Mouse (Mus musculus) layer of hippocampus, adult 18-20 months (tissue): ENCODE data around the gene Fn1. TPM values are rescaled to one million over a fixed set of nuclear protein-coding genes. Genes with fewer than 3 reads are reported as not detected.

ENCODE experiments used
- DNase-seq, 2 experiments: peaks; one replicate each; pipeline ENCODE4 v3.0.0; 2022; ENCODE audit warnings: low spot score in 2 of 2
- total RNA-seq, 2 experiments: library from RNA; stranded (reverse); gene quantifications; 2 replicates each; pipeline ENCODE4 v1.2.3; 2021

Fn1 gene
- total RNA-seq, 2 experiments from 2014 or later, result 35.2 to 39.9 TPM

DNA sequence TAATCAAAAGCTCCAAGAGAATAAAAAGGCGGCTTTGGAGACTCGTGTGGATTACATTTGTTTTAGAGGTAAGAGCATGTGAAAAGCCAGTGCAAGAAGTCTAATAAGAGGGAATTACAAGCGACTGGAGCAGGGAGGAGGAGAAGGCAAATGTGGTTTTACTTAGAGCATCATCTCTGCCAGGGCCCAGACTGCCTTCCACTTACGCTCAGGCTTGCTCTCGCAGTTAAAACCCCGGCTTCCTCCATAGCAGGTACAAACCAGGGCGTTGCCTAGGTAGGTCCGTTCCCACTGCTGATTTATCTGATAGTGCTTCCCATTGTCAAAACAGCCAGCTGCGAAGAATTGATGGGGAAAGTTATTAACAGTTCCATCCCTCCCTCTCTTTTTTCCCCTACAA lies 1.7 kb downstream of the Fn1 start:
- DNase-seq, result no peak

DNA sequence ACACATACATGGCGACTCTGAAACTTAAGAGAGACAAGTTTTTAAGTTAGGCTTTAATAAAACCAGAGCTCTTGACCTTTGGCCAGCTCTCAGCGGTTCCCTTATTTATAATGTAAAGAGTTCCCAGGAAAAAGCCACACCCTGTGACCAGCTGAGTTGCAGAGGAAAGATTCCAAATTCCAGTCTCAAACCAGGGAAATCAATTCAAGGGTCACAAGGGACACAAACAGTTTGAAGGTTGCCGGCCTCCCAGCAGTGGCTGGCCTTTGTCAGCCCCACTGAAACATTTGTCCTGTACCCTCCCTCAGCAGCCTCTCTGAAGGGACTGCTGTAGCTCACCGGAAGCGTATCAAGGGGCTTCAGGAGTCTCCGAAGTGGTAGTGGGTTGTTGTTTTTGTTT lies 2.3 kb downstream of the Fn1 start:
- DNase-seq, result no peak

DNA sequence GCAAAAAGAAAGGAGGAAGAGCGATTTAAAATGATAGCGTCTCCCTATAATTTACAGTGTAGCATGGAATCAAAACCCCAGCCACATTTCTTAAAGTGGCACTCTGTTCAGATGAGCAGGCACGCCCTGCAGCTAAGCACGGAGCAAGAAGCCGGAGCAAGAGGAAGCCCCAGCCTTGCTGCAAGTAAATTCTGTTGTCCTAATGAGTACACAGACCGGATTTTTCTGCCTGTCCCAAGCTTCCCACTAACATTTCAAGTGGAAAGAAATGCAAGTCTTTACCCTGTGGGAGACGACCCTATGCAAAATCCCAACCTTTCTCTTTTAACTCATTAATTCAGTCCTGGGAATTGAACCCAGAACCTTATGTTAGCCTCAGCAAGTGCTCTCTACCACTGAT lies 4.8 kb downstream of the Fn1 start:
- no peak for DNase-seq

DNA sequence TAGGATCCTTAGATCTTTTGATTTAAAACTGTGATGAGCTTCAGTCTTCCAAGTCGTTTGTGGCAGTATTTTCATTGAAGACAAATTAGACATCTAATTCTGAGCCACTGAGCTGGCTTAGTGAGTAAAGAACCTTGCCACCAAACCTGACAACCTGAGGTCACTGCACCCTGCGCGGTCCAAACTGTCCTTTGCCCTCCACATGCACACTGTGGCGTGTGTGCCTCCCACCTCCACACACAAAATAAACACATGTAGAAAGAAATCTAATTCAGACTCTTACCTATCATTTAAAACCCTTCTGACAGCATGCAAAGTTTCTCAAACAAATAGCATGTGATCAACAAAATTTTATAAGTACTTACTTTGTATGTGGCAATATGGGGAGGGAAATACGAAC lies 6.2 kb downstream of the Fn1 start:
- DNase-seq, result no peak

DNA sequence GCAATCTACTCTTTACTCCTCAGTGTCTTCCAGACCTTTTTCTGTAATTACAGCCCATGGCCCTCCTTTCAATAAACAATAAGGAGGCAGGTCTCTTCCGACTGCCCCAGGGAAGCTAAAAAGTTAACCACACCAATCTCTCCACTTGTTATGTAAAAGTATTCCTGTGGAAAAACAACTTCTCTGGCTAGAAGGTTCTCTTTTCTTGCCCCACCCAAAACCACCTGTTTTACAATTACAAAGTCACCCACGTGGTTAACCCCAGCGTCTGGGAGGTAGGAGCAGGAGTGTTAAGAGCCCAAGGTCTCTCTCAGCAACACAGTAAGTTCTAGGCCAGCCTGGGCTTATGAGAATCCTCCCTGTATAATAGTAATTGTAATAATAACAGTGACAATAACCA lies 7.0 kb downstream of the Fn1 start:
- DNase-seq, result no peak

DNA sequence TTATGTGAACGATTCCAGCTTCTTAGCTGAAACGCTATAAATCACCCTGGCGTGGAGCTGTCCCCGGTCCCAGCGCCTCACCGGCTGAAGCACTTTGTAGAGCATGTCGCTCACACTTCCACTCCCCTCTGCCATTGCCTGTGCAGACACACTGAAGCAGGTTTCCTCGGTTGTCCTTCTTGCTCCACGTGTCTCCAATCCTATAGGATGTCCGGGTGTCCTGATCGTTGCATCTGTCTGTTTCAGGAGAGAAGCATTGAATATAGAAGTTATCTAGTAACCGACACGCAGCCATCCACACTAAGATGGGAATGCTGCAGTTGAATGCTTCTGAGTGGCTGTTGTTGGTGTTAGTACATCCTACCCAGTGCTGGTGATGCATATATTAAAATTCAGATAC lies 7.5 kb downstream of the Fn1 start:
- DNase-seq, result no peak

DNA sequence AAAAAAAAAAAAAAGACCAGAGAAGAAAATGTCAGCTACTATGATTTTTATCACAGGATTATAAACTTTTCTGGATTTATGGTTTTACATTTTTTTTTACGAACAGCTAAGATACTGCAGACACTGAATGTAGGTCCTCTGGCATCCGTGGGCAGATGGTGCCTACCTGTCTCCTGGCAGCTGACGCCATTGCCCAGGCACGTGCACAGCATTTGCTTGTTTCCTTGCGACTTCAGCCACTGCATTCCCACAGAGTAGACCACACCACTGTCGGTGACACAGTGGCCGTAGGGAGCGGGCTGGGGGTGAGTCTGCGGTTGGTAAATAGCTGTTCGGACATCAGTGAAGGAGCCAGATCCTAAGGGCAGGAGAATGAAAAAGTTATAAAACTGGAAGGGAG lies 10.2 kb downstream of the Fn1 start:
- no peak for DNase-seq

DNA sequence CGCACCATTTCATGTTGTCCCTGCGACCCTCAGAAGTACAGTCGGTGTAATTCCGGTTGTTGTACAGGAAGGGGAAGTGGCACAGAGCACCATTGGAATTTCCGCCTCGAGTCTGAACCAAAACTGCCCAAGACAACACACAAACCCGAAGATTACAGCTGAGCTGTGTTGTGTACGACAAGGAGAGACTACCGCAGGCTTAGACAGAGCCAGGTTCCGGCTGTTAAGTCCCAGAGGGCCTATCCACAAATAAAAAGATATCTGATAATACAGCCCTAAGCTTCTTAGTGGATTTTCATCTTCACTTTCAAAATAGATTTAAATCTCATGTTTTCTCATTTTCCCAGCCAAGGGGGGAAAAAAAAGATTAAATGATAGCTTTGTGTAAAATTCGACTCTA lies 11.8 kb downstream of the Fn1 start:
- no peak for DNase-seq

DNA sequence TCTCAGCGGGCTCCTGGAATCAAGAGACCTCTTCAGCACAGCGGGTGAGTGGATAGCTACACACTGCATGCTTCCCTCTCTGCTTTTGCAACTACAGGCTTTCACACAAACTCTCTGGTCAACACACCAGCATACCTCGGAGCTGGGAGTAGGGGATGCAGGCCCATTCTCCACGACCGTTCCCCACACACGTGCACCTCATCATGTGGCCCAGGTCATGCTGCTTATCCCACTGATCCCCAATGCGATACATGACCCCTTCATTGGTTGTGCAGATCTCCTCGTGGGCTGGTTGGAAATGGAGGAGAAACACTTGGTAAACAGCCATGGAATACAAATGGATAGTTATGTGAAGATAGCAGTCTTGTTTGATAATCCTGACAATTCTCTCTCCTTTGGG lies 12.8 kb downstream of the Fn1 start:
- DNase-seq, result no peak

DNA sequence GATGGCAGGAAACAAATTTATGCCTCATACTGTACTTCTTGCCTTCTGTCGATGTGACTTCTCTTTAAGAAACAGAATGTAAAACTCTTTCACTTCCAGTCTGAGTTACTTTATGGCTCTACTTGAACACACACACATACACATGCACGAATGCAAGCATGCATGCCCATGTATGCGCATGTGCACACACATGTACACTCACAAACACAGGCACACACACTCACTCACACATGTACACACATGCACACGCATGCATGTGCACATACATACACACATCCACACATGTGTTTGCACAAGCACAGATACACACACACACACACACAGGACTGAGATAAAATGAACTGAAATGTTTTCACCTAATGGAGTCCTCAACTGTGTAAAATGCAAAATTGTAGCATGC lies 16.3 kb downstream of the Fn1 start:
- DNase-seq, result no peak

DNA sequence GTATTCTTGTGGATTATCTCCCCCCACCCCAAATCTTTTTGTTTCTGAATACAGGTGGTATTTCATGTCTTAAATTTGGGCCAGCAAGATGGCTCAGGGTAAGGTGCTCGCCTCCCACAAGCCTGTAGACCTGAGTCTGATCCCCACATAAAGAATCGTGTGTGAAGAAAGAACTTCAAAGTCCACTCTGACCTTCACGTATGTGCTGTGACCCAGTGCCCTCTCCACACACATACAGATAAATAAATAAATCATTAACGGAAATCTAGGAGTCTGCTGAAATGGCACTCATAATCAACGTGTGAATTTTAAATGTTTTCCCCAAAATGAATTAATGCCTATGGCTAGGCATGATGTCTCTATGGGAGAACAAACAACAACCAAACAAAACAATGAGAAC lies 16.9 kb downstream of the Fn1 start:
- no peak for DNase-seq

DNA sequence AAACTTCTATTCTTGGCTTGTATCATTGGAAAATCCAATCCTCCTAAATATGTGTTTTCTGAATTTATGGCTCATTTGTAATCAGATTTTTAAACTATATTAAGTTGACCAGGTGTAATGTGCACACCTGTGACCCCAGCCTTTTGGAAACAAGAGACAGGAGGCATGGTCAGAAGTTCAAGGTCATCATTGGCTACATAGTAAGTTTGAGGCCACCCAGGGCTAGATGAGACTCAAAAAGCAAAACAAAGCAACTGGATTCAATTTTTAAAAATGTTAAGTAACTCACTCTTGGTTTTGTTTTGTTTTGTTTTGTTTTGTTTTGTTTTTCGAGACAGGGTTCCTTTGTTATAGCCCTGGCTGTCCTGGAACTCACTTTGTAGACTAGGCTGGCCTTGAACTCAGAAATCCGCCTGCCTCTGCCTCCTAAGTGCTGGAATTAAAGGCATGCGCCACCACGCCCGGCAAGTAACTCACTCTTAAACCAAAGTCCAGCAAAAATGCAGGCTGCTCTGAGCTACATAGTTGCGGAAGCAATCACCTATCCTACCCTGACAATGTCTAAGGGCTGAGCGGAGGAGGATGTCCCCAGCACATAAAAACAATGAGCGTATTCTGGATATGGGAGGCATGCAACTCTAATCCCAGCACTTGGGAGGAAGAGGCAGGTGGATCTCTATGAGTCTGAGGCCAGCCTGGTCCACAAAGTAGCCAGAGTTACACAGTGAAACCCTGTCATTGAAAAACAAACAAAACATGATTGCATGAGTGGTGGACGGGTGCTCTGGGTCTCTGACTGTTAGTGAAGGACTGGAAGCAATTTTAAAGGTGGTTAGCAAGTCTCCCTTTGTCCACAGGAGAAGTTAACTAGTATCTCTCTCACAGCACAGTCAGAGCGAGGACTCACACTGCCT lies 17.6 kb downstream of the Fn1 start:
- no peak for DNase-seq

DNA sequence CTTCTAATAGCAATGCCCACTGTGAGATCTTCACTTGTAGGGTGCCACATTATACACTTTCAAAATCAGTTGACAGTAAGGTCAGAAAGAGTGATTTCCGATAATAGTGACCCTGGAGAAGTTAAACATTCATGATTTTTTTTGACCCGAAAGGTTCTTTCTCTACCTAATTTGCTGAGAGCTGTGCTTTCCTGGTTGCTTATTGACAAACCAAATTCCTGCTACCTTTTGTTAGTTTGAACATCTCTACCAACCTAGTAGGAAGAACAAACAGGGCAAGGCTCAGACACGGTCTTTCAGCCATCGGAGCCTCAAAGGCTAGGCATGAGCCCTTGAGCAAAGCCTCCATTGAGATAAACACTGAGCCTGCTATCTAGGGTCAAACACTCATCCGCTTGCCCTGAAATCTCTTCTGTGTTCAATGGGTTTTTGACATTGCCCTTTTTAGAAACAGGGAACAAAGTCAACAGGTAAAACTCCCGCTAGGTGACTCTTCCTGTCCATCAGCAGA lies 18.5 kb downstream of the Fn1 start:
- DNase-seq, result no peak

DNA sequence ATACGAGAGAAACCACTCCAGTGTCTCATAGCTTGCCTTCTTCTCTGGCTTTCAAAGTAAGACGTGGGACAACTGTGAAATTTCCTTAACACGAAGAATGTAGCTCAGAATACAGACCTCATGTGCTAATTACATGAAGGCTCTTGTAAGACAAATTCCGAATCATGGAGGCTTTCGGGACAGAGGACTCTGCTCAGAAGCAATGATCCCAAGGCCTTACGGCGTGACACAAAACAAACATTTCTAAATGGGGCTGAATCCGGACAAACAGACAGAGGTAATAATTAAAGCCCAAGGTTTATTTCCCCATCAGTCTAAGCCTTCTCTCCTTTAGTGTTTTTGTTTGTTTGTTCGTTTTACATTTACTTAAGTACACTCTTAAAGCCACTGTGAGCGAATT lies 20.6 kb downstream of the Fn1 start:
- no peak for DNase-seq

DNA sequence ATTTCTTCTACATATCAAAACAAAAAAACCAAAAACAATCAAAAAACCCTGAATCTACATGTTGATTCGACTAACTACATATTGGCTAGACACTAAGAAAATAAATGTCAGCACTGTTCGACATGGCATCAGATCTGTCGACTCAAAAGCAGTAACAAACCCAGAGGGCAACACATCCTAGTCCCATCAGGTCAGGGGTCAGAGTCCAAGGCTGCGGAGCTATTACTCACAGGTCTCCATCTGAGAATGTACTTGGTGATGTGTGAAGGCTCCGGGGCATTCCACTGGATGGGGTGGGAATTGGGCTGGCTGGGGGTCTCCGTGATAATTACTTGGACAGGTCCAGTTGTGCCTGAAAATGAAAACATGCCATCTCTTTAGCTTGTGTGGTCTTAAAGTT lies 21.2 kb downstream of the Fn1 start:
- DNase-seq, result no peak

DNA sequence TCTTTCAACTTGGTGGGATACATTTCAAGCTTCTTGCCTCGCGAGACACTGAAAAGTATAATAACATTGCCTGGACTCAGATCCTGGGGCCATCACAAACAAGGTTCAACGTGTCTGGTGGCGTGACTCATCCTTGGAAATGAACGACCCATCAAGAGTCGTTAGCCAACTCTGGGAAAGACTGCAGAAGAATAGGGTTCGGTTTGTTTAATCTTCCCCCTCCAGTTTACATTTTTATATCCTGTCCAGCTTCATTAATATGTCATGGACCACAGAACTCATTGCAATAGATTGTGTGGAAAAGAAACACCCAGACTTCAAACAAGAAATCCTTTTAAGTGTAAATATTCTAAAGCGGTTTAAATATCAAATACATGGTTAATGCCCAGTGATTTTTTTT lies 22.8 kb downstream of the Fn1 start:
- no peak for DNase-seq

DNA sequence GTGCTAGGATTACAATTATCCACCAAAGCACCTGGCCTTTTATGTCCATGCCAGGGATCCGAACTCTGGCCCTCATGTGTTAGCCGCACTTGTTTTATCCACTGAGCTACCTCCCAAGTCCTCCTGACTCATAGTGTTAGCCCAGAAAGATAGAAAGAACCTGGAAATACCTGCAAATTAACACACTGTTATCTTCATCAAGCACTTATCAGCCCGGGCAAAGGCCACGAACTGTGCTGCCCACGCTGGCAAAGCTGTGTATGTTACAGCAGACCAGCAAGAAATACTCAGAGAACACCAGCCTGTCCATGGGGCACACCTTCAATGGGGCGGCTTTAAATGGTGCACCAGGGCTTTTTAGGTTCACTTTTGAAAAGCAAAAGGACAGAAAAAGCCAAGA lies 29.4 kb downstream of the Fn1 start:
- no peak for DNase-seq

DNA sequence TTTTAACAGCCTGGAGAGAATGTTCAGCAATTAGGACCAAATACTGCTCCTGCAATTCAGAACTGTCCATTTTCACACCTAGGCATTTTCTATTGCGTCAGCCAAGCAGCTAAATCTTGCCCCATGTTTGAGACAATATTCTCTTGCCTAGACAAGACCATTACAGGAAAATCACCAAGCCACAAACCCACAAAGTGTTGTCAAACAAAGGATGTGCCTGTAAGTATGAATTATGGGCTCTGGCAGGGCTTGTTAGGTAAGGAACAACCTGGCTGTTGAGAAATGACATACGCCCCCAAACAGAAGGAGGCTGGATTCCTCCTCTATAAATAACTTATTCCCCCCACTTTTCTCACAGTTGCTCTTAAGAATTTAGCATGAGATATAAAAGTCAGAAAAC lies 31.5 kb downstream of the Fn1 start:
- no peak for DNase-seq

DNA sequence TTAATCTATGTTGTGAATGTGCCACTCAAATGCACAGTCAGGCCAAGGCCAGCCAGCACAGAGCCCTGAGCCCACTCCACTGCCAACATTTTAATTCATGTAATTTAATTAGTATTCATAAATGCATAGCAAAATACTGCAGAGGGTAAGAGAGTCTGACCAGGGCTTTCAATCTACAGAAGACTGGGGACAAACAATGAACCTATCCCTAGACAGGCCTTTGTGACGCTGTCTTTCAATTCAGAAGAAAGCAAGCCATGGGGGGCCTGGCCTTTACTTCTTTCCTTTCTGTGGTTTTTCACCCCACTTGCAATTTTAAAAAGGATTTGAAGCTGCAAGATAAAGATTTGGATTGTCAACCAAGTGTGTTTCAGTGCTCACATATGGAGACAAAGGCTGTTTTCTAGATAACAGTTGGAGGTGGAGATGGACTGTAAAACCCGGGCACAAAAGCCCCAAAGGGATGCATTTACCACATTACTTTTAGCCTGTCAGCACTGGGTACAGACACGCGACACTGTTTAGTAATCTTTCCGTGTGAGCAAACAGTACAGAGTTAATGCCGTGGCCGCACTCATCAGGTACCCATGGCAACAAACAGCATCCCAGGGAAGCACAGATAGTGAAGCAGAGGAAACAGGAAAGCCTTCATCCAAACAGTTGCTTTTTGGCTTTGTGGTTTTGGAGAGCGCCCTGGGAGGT lies 38.3 kb downstream of the Fn1 start:
- DNase-seq, result peak; percentile 9 to 29

DNA sequence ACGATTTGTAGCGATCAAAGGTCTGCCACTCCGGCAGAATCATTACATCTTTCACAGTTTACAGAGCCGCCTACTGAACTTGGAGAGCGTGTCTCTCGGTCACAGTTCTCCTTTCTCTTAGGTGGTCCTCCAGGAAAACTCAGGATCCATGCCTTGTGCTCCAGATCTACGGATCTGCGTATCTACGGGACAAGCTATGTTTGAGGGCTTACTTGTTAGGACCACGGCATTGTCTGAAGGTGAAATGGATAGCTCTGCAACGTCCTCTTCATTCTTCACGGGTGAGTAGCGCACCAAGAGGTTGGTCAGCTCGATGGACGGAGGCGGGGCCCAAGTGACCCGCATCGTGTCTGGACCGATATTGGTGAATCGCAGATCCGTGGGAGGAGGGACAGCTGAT lies 40.7 kb downstream of the Fn1 start:
- DNase-seq, result no peak

DNA sequence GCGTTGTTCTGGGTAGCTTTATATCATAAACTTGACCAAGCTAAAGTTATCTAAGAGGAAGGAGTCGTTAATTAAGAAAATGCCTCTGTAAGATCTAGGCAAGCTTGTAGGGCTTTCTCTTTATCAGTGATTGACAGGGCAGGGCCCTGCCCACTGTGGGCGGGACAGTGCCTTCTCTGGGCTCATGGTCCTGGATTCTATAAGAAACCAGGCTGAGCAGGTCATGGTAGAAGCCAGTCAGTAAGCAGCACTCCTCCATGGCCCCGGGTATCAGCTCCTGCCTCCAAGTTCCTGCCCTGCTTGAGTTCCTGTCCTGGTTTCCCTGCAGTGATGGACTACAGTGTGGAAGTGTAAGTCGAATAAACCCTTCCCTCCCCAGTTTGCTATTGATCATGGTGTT lies 43.1 kb downstream of the Fn1 start:
- DNase-seq, result no peak

DNA sequence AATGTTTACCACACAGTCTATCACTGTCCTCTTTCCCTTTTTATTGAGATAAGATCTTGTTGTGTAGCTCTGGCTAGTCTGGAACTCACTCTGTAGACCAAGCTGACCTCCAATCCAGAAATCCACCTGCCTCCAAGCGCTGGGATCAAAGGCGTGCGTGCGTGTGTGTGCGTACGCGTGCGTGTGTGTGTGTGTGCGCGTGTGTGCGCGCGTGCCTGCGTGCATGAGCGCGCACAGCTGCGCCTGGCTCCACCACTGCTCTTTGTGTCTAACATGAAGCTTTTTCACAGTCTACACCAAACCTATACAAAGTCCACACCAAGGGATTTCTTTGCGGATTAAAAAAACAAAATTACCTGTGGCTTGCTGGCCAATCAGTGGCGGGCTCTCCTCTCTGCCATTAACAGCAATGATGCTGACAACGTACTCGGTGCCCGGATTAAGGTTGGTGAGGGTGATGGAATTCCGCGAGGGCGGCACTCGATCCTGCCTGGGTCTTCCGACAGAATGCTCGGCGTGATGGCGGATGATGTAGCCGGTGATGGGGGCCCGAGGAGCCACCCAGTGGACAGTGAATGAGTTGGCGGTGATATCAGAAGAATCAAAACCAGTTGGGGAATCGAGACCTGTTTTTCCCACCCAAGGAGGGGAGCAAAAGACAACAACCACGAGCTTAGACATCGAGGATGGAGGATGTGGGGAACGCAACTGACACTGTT lies 43.8 kb downstream of the Fn1 start:
- DNase-seq, result no peak
